Mouse (Mus musculus): ENCODE measurements around the gene Olfr632. TPM values are rescaled to one million over a fixed set of nuclear protein-coding genes. Genes with fewer than 3 reads are reported as not detected.

Olfr632 gene
- polyA plus RNA-seq (2012; rRNA removed): 1.6 and 1.8 TPM in 2 replicates

GRCm38 (mm10) chr7:103934264-103934663 lies at the start of gene Olfr632:
Olfr632 (plus strand) TSS chr7:103934347.

GRCm38 (mm10) chr7:103886152-103886551 lies 48.0 kb upstream of the Olfr632 start, which contains the start of gene Olfr66:
Olfr66 (minus strand) TSS chr7:103886252.

GRCm38 (mm10) chr7:103894385-103894784 lies 39.8 kb upstream of the Olfr632 start, which contains the start of gene Olfr64:
Olfr64 (minus strand) TSS chr7:103894485.

GRCm38 (mm10) chr7:103903187-103903586 lies 31.0 kb upstream of the Olfr632 start, which contains the start of gene Olfr65:
Olfr65 (plus strand) TSS chr7:103903487.

GRCm38 (mm10) chr7:103928525-103928924 lies 5.6 kb upstream of the Olfr632 start, which contains the start of gene Olfr631:
Olfr631 (plus strand) TSS chr7:103928825.

GRCm38 (mm10) chr7:103944137-103944536 lies 10.0 kb downstream of the Olfr632 start, which contains the start of gene Olfr633:
Olfr633 (plus strand) TSS chr7:103944437.

GRCm38 (mm10) chr7:103970852-103971251 lies 36.7 kb downstream of the Olfr632 start, which contains the start of gene Olfr635:
Olfr635 (plus strand) TSS chr7:103971152.

Other genes with a start within 250 kb of the Olfr632 start
- gene Olfr243, start 219.7 kb upstream of the Olfr632 start, polyA plus RNA-seq (2012; rRNA removed): not detected in 2 replicates
- gene Olfr628, start 204.0 kb upstream of the Olfr632 start, polyA plus RNA-seq (2012; rRNA removed): not detected in 2 replicates
- 0.06 and 0.08 TPM in 2 replicates for gene Olfr629, start 189.4 kb upstream of the Olfr632 start, polyA plus RNA-seq (2012; rRNA removed)
- 0.03 TPM in 2 replicates for gene Olfr630, start 177.0 kb upstream of the Olfr632 start, polyA plus RNA-seq (2012; rRNA removed)
- gene Olfr69, start 162.8 kb upstream of the Olfr632 start, polyA plus RNA-seq (2012; rRNA removed): 0.01 TPM in 1 of 2 replicates, not detected in the other
- 0.06 and 0.08 TPM in 2 replicates for gene Olfr68, start 154.6 kb upstream of the Olfr632 start, polyA plus RNA-seq (2012; rRNA removed)
- 0.01 and 0.02 TPM in 2 replicates for gene Olfr67, start 142.5 kb upstream of the Olfr632 start, polyA plus RNA-seq (2012; rRNA removed)
- gene Hbb-bt, start 120.4 kb upstream of the Olfr632 start, polyA plus RNA-seq (2012; rRNA removed): 72,714 and 77,546 TPM in 2 replicates
- gene Hbb-bs, start 106.3 kb upstream of the Olfr632 start, polyA plus RNA-seq (2012; rRNA removed): 210,584 and 218,066 TPM in 2 replicates
- 0.17 and 0.27 TPM in 2 replicates for gene Hbb-bh2, start 93.8 kb upstream of the Olfr632 start, polyA plus RNA-seq (2012; rRNA removed)
- gene Hbb-bh1, start 91.2 kb upstream of the Olfr632 start, polyA plus RNA-seq (2012; rRNA removed): 208 and 218 TPM in 2 replicates
- 398 and 559 TPM in 2 replicates for gene Hbb-y, start 81.1 kb upstream of the Olfr632 start, polyA plus RNA-seq (2012; rRNA removed)
- 0.01 and 0.05 TPM in 2 replicates for gene Olfr66, start 48.1 kb upstream of the Olfr632 start, polyA plus RNA-seq (2012; rRNA removed)
- gene Olfr64, start 39.9 kb upstream of the Olfr632 start, polyA plus RNA-seq (2012; rRNA removed): not detected in 2 replicates
- gene Olfr65, start 30.9 kb upstream of the Olfr632 start, polyA plus RNA-seq (2012; rRNA removed): not detected in 2 replicates
- gene Olfr631, start 5.5 kb upstream of the Olfr632 start, polyA plus RNA-seq (2012; rRNA removed): 0.45 and 0.77 TPM in 2 replicates
- 0.02 and 0.09 TPM in 2 replicates for gene Olfr633, start 10.1 kb downstream of the Olfr632 start, polyA plus RNA-seq (2012; rRNA removed)
- under 0.01 TPM in 2 replicates for gene Olfr635, start 36.8 kb downstream of the Olfr632 start, polyA plus RNA-seq (2012; rRNA removed)
- gene Olfr638, start 64.4 kb downstream of the Olfr632 start, polyA plus RNA-seq (2012; rRNA removed): 0.05 TPM in 2 replicates
- gene Olfr639, start 83.0 kb downstream of the Olfr632 start, polyA plus RNA-seq (2012; rRNA removed): not detected in 2 replicates
- not detected in 2 replicates for gene Olfr640, start 91.2 kb downstream of the Olfr632 start, polyA plus RNA-seq (2012; rRNA removed)
- gene Olfr641, start 101.1 kb downstream of the Olfr632 start, polyA plus RNA-seq (2012; rRNA removed): not detected in 2 replicates
- not detected in 2 replicates for gene Olfr642, start 118.3 kb downstream of the Olfr632 start, polyA plus RNA-seq (2012; rRNA removed)
- not detected in 2 replicates for gene 4930516K23Rik, start 127.1 kb downstream of the Olfr632 start, polyA plus RNA-seq (2012; rRNA removed)
- not detected in 2 replicates for gene Olfr644, start 137.5 kb downstream of the Olfr632 start, polyA plus RNA-seq (2012; rRNA removed)
- not detected in 2 replicates for gene Olfr645, start 151.1 kb downstream of the Olfr632 start, polyA plus RNA-seq (2012; rRNA removed)
- not detected in 2 replicates for gene Olfr646, start 170.5 kb downstream of the Olfr632 start, polyA plus RNA-seq (2012; rRNA removed)
- not detected in 2 replicates for gene Ubqln5, start 195.5 kb downstream of the Olfr632 start, polyA plus RNA-seq (2012; rRNA removed)
- not detected in 2 replicates for gene Olfr643, start 203.1 kb downstream of the Olfr632 start, polyA plus RNA-seq (2012; rRNA removed)
- gene Ubqln3, start 208.9 kb downstream of the Olfr632 start, polyA plus RNA-seq (2012; rRNA removed): not detected in 2 replicates
- not detected in 2 replicates for gene Ubqlnl, start 216.2 kb downstream of the Olfr632 start, polyA plus RNA-seq (2012; rRNA removed)
- 0.01 TPM in 1 of 2 replicates, not detected in the other for gene Olfm5, start 230.5 kb downstream of the Olfr632 start, polyA plus RNA-seq (2012; rRNA removed)
- gene Olfr648, start 249.0 kb downstream of the Olfr632 start, polyA plus RNA-seq (2012; rRNA removed): 0.03 and 0.06 TPM in 2 replicates